In genomic region chr9:45370117-45370561, GRCm38 (mm10) we compare ENCODE assay signal across 8 mouse cellular contexts. TPM values are rescaled to one million over a fixed set of nuclear protein-coding genes. Genes with fewer than 3 reads are reported as not detected.
A peak's percentile ranks its signal among the peaks of the same experiment; 100 is the strongest.
DNase-seq lines count a peak whose midpoint lies in the region; ATAC-seq and TF ChIP-seq lines count a peak whose summit lies in the region.

Fxyd6 (plus strand) TSS chr9:45370185.

- TF ChIP-seq CTCF in kidney, postnatal 0 days (IDR thresholded peaks at IDR 0.05; ENCODE audit: low read depth), result no peak

- peaks cover 17% of the 10 kb centered on the region for H3K4me1 ChIP-seq in embryonic facial prominence, embryonic 15.5 days
- peaks cover 23% of the 10 kb centered on the region for H3K4me1 ChIP-seq in heart, embryonic 12.5 days (replicated peaks)
- H3K4me1 ChIP-seq in kidney, postnatal 0 days (replicated peaks; ENCODE audit: insufficient read depth, low read length), result peaks cover 16% of the 10 kb centered on the region
- no peaks in the 10 kb centered on the region for H3K4me1 ChIP-seq in liver, embryonic 16.5 days (ENCODE audit: control insufficient read depth, low read depth, low read length)

- peak within 1 kb of the TSS; percentile 61 for H3K4me3 ChIP-seq in embryonic facial prominence, embryonic 15.5 days (replicated peaks)
- peak within 1 kb of the TSS; percentile 54 for H3K4me3 ChIP-seq in heart, embryonic 12.5 days
- H3K4me3 ChIP-seq in kidney, postnatal 0 days (replicated peaks; ENCODE audit: low read depth, low read length), result peak within 1 kb of the TSS; percentile 57
- peak within 1 kb of the TSS; percentile 14 for H3K4me3 ChIP-seq in liver, embryonic 16.5 days (ENCODE audit: low read depth, low read length)

- H3K27ac ChIP-seq in embryonic facial prominence, embryonic 15.5 days (replicated peaks), result peak within 1 kb of the TSS; percentile 55; the same call in 1 of the 2 replicates
- H3K27ac ChIP-seq in heart, embryonic 12.5 days (ENCODE audit: poor library complexity, severe bottlenecking), result no peak within 1 kb of the TSS
- peak within 1 kb of the TSS; percentile 60 for H3K27ac ChIP-seq in kidney, postnatal 0 days
- no peak within 1 kb of the TSS for H3K27ac ChIP-seq in liver, embryonic 16.5 days (ENCODE audit: low read length)

- no peaks in the 10 kb centered on the region for H3K27me3 ChIP-seq in embryonic facial prominence, embryonic 15.5 days
- H3K27me3 ChIP-seq in heart, embryonic 12.5 days (replicated peaks), result 0 out of 2 replicates have a peak, but pooled peaks cover 13% of the 10 kb centered on the region
- no peaks in the 10 kb centered on the region for H3K27me3 ChIP-seq in kidney, postnatal 0 days (ENCODE audit: insufficient read depth, low read length)
- H3K27me3 ChIP-seq in liver, embryonic 16.5 days (ENCODE audit: control insufficient read depth, insufficient read depth, low read depth, low read length), result peaks cover 17% of the 10 kb centered on the region

- WGBS in embryonic facial prominence, embryonic 15.5 days, result under 1% methylated on average over 28 of the region's 28 CpGs
- WGBS in heart, embryonic 12.5 days, result under 1% methylated on average over 28 of the region's 28 CpGs
- under 1% methylated on average over 28 of the region's 28 CpGs for WGBS in kidney, postnatal 0 days
- WGBS in liver, embryonic 16.5 days (ENCODE audit: insufficient replicate concordance), result 1% methylated on average over 28 of the region's 28 CpGs

- no peaks in the 10 kb centered on the region for H3K9me3 ChIP-seq in embryonic facial prominence, embryonic 15.5 days (replicated peaks)
- H3K9me3 ChIP-seq in heart, embryonic 12.5 days (replicated peaks), result no peaks in the 10 kb centered on the region
- H3K9me3 ChIP-seq in kidney, postnatal 0 days (replicated peaks; ENCODE audit: low read length), result no peaks in the 10 kb centered on the region
- H3K9me3 ChIP-seq in liver, embryonic 16.5 days (replicated peaks; ENCODE audit: control insufficient read depth, low read length), result no peaks in the 10 kb centered on the region

- peak; percentile 33 to 54 for DNase-seq in urinary bladder, adult 18-20 months (ENCODE audit: low spot score in 2 of 2)
- DNase-seq in urinary bladder, postnatal 10 days (ENCODE audit: low spot score), result no peak
- DNase-seq in kidney, postnatal 0 days (ENCODE audit: low spot score), result peak; percentile 90
- DNase-seq in ovary, postnatal 10 days (ENCODE audit: low spot score), result peak; percentile 38
- DNase-seq in urinary bladder, postnatal 4 days (ENCODE audit: low spot score in 2 of 2), result peak; percentile 53 to 65

- peak within 1 kb of the TSS; percentile 18 for H3K9ac ChIP-seq in embryonic facial prominence, embryonic 15.5 days
- H3K9ac ChIP-seq in heart, embryonic 12.5 days, result peak within 1 kb of the TSS; percentile 72
- peak within 1 kb of the TSS; percentile 69 for H3K9ac ChIP-seq in kidney, postnatal 0 days (ENCODE audit: low read depth, low read length)
- no peak within 1 kb of the TSS for H3K9ac ChIP-seq in liver, embryonic 16.5 days (ENCODE audit: low read depth, low read length)

- peak within 1 kb of the TSS; percentile 89 for H3K4me2 ChIP-seq in embryonic facial prominence, embryonic 15.5 days (replicated peaks)
- peak within 1 kb of the TSS; percentile 92 for H3K4me2 ChIP-seq in heart, embryonic 12.5 days
- peak within 1 kb of the TSS; percentile 92 for H3K4me2 ChIP-seq in kidney, postnatal 0 days (ENCODE audit: low read length)
- H3K4me2 ChIP-seq in liver, embryonic 16.5 days (ENCODE audit: low read depth, low read length), result peak within 1 kb of the TSS; percentile 35

- no peaks in the 10 kb centered on the region for H3K36me3 ChIP-seq in embryonic facial prominence, embryonic 15.5 days
- H3K36me3 ChIP-seq in heart, embryonic 12.5 days, result no peaks in the 10 kb centered on the region
- H3K36me3 ChIP-seq in kidney, postnatal 0 days (ENCODE audit: insufficient read depth, low read length), result no peaks in the 10 kb centered on the region
- H3K36me3 ChIP-seq in liver, embryonic 16.5 days (ENCODE audit: control insufficient read depth, insufficient read depth), result no peaks in the 10 kb centered on the region

- ATAC-seq in embryonic facial prominence, embryonic 15.5 days (ENCODE audit: insufficient number of reproducible peaks, low FRiP score, low TSS enrichment, low read depth), result no peak
- peak; percentile 63; the same call in 1 of the 2 replicates for ATAC-seq in heart, embryonic 12.5 days (ENCODE audit: insufficient number of reproducible peaks, low FRiP score)
- ATAC-seq in kidney, postnatal 0 days (replicated peaks; ENCODE audit: low FRiP score, low read depth), result peak; percentile 67
- no peak for ATAC-seq in liver, embryonic 16.5 days (ENCODE audit: low read depth)

RNA-seq across cellular contexts. Expression of gene Fxyd6, which starts in this region (rescaled TPM):
- polyA plus RNA-seq in embryonic facial prominence, embryonic 15.5 days (2015; fragmentation: Nextera tagmentation; extraction: Ambion mirVana), result 77.4 and 77.5 TPM in 2 replicates
- 30.8 and 33.4 TPM in 2 replicates for polyA plus RNA-seq in heart, embryonic 12.5 days (2016; fragmentation: Nextera tagmentation; extraction: Ambion mirVana)
- polyA plus RNA-seq in kidney, postnatal 0 days (2015; fragmentation: Nextera tagmentation; extraction: Ambion mirVana), result 141 and 147 TPM in 2 replicates
- polyA plus RNA-seq in liver, embryonic 16.5 days (2015; fragmentation: Nextera tagmentation; extraction: Ambion mirVana), result 1.3 and 2.2 TPM in 2 replicates

Comparison
In these comparisons a context has a peak if more than half of its experiments do, and no peak if none do; other contexts are left out.
1. RNA of gene Fxyd6 (polyA plus RNA-seq): 141 to 147 TPM in kidney, postnatal 0 days, 77.4 to 77.5 TPM in embryonic facial prominence, embryonic 15.5 days and 30.8 to 33.4 TPM in heart, embryonic 12.5 days; 1.3 to 2.2 TPM in liver, embryonic 16.5 days; every median in the first group is over 10 times any median in the second.
2. ATAC-seq: peak in heart, embryonic 12.5 days (single experiment) and kidney, postnatal 0 days (single experiment); none in embryonic facial prominence, embryonic 15.5 days (single experiment) and liver, embryonic 16.5 days (single experiment).
3. H3K27ac ChIP-seq: peak in embryonic facial prominence, embryonic 15.5 days (single experiment) and kidney, postnatal 0 days (single experiment); none in heart, embryonic 12.5 days (single experiment) and liver, embryonic 16.5 days (single experiment).
4. H3K4me2 ChIP-seq: peak in every context shown above with its lines; median percentile 92 in heart, embryonic 12.5 days; 92 in kidney, postnatal 0 days; 89 in embryonic facial prominence, embryonic 15.5 days; 35 in liver, embryonic 16.5 days.
5. Peak in every context shown above with its lines, with median percentiles within 50 percentile points of each other: H3K4me3 ChIP-seq.